ENCODE assay signal across 8 mouse cellular contexts in the genomic region with DNA sequence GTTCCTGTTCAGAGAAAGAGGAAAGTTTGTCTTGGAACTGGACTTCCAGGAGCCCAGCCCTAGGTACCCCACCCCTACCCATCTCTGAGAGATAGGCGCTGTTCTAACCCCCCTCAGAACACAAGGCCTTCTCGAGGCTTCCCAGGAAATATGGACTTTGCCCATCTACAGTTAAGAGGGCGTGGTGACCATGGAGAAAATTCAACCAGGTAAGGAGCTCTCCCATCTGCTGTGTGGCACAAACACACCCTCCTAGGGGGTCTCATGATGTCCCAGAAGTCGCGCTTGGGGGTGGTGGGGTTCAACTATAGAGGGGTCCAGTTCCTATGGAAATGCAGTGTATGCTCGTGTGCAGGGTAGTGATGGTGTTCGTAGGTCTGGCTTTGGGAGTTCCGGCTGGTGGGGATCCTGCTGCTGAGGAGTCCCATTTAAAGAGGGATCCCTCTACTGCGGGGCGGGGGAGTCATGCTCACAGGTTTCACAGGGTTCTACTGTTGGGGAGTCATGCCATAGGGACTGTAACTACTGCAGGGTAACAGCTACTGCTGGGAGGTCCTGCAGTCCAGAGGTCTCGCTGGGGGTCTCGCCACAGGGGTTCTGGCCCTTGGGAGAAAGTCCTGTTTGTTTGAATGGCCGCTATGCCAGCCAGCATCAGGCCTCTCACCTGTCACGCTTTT. TPM values are rescaled to one million over a fixed set of nuclear protein-coding genes. Genes with fewer than 3 reads are reported as not detected.
DNase-seq lines count a peak whose midpoint lies in the region; ATAC-seq and TF ChIP-seq lines count a peak whose summit lies in the region.

No protein-coding gene starts in this region.

- peaks cover 11% of the 10 kb centered on the region for H3K27me3 ChIP-seq in erythroblast, embryonic 14.5 days (ENCODE audit: control insufficient read depth)
- no peaks in the 10 kb centered on the region for H3K27me3 ChIP-seq in G1E (ENCODE audit: insufficient read depth, low read length)
- peaks cover 15% of the 10 kb centered on the region; the same call in 1 of the 2 replicates for H3K27me3 ChIP-seq in hindbrain, postnatal 0 days (ENCODE audit: insufficient read depth, low read length)
- peaks cover 16% of the 10 kb centered on the region for H3K27me3 ChIP-seq in liver, postnatal 0 days (ENCODE audit: insufficient read depth, low read length)

- DNase-seq in G1E (ENCODE audit: low spot score) = no peak
- DNase-seq in hindbrain, postnatal 0 days (ENCODE audit: low spot score) = no peak
- DNase-seq in liver, postnatal 0 days = no peak
- DNase-seq in T-cell, adult 2 months (ENCODE audit: low spot score) = no peak
- no peak for DNase-seq in right cerebral cortex, postnatal 14 days
- DNase-seq in cerebellum, adult 11-12 months = no peak

- 27% methylated on average over 14 of the region's 14 CpGs for WGBS in hindbrain, postnatal 0 days
- 28% methylated on average over 14 of the region's 14 CpGs for WGBS in liver, postnatal 0 days (ENCODE audit: insufficient replicate concordance)

- no peak for TF ChIP-seq EP300 in liver, postnatal 0 days (IDR thresholded peaks at IDR 0.05; ENCODE audit: low read depth)

- peaks cover 64% of the 10 kb centered on the region for H3K4me1 ChIP-seq in erythroblast, embryonic 14.5 days (ENCODE audit: control insufficient read depth)
- peaks cover 83% of the 10 kb centered on the region for H3K4me1 ChIP-seq in G1E (ENCODE audit: insufficient read depth, low read depth, low read length)
- peaks cover 10% of the 10 kb centered on the region; the same call in 1 of the 2 replicates for H3K4me1 ChIP-seq in hindbrain, postnatal 0 days (ENCODE audit: insufficient read depth, low read length)
- H3K4me1 ChIP-seq in liver, postnatal 0 days (ENCODE audit: insufficient read depth) = peaks cover 34% of the 10 kb centered on the region

- H3K27ac ChIP-seq in hindbrain, postnatal 0 days = no peak overlapping the region
- no peak overlapping the region for H3K27ac ChIP-seq in liver, postnatal 0 days (ENCODE audit: low read depth)

- H3K9me3 ChIP-seq in erythroblast, embryonic 14.5 days (ENCODE audit: control insufficient read depth, low read length) = peaks cover 5% of the 10 kb centered on the region
- H3K9me3 ChIP-seq in G1E (replicated peaks) = 0 out of 2 replicates have a peak, but pooled peaks cover 4% of the 10 kb centered on the region
- no peaks in the 10 kb centered on the region for H3K9me3 ChIP-seq in hindbrain, postnatal 0 days (ENCODE audit: low read length)
- H3K9me3 ChIP-seq in liver, postnatal 0 days (ENCODE audit: low read length) = no peaks in the 10 kb centered on the region

- H3K36me3 ChIP-seq in erythroblast, embryonic 14.5 days (ENCODE audit: control insufficient read depth) = peaks cover 32% of the 10 kb centered on the region
- H3K36me3 ChIP-seq in G1E (replicated peaks) = peaks cover 38% of the 10 kb centered on the region
- no peaks in the 10 kb centered on the region for H3K36me3 ChIP-seq in hindbrain, postnatal 0 days (ENCODE audit: insufficient read depth, low read length)
- H3K36me3 ChIP-seq in liver, postnatal 0 days (replicated peaks; ENCODE audit: insufficient read depth, low read length) = no peaks in the 10 kb centered on the region

- H3K9ac ChIP-seq in hindbrain, postnatal 0 days (replicated peaks; ENCODE audit: low read length) = no peak overlapping the region; the same call in 1 of the 2 replicates
- peak overlapping the region; percentile 64 for H3K9ac ChIP-seq in liver, postnatal 0 days (replicated peaks)

- H3K4me2 ChIP-seq in hindbrain, postnatal 0 days (ENCODE audit: low read depth, low read length) = peak overlapping the region; percentile 79
- peak overlapping the region; percentile 99 for H3K4me2 ChIP-seq in liver, postnatal 0 days (ENCODE audit: low read depth, low read length)

- peak overlapping the region; percentile 90 for H3K4me3 ChIP-seq in erythroblast, embryonic 14.5 days (replicated peaks)
- H3K4me3 ChIP-seq in G1E (ENCODE audit: low read depth, low read length) = peak overlapping the region; percentile 85
- peak overlapping the region; percentile 70 for H3K4me3 ChIP-seq in hindbrain, postnatal 0 days (ENCODE audit: low read length)
- H3K4me3 ChIP-seq in liver, postnatal 0 days (ENCODE audit: low read depth, low read length) = peak overlapping the region; percentile 90

- no peak for ATAC-seq in erythroblast, adult 5-6 weeks (replicated peaks; ENCODE audit: low FRiP score, poor library complexity, severe bottlenecking)
- no peak for ATAC-seq in G1E (ENCODE audit: extremely low read depth, insufficient number of reproducible peaks, low FRiP score, poor library complexity, severe bottlenecking)
- no peak for ATAC-seq in hindbrain, postnatal 0 days
- no peak for ATAC-seq in liver, postnatal 0 days

- no peak for TF ChIP-seq CTCF in G1E (IDR thresholded peaks at IDR 0.05; ENCODE audit: low read depth, low read length)
- no peak for TF ChIP-seq CTCF in hindbrain, postnatal 0 days (IDR thresholded peaks at IDR 0.05; ENCODE audit: low read depth)
- TF ChIP-seq CTCF in liver, postnatal 0 days (IDR thresholded peaks at IDR 0.05; ENCODE audit: low read depth) = no peak

RNA-seq across cellular contexts. Expression of a gene that starts 0.9 kb away (rescaled TPM):
- polyA plus RNA-seq in erythroblast, embryonic 14.5 days (2012) = 1.5 and 2.9 TPM in 2 replicates
- 5.0 and 6.3 TPM in 2 replicates for total RNA-seq in erythroblast, adult 5-6 weeks (2015; ENCODE audit: low replicate concordance)
- total RNA-seq in erythroblast, adult 5-6 weeks (2017; ENCODE audit: low replicate concordance) = 1.6 and 4.3 TPM in 2 replicates
- total RNA-seq in G1E (2014; fragmentation: Nextera tagmentation) (11.5 and 17.4 TPM in 2 replicates), G1E (2017) (5.7 and 7.4 TPM in 2 replicates)
- 10.7 and 12.0 TPM in 2 replicates for polyA plus RNA-seq in G1E (2012)
- total RNA-seq in hindbrain, postnatal 0 days (2014; rRNA removed) = 12.8 and 14.8 TPM in 2 replicates
- 17.1 and 18.1 TPM in 2 replicates for polyA plus RNA-seq in hindbrain, postnatal 0 days (2015; fragmentation: Nextera tagmentation; extraction: Ambion mirVana)
- polyA plus RNA-seq in liver, postnatal 0 days (2015; fragmentation: Nextera tagmentation; extraction: Ambion mirVana) = 10.6 and 12.1 TPM in 2 replicates

RNA-seq across cellular contexts. Expression of a gene that starts 40.6 kb away (rescaled TPM):
- polyA plus RNA-seq in erythroblast, embryonic 14.5 days (2012) = 11.0 and 19.7 TPM in 2 replicates
- 101 and 131 TPM in 2 replicates for total RNA-seq in erythroblast, adult 5-6 weeks (2015; ENCODE audit: low replicate concordance)
- total RNA-seq in erythroblast, adult 5-6 weeks (2017; ENCODE audit: low replicate concordance) = 103 and 130 TPM in 2 replicates
- total RNA-seq in G1E (2014; fragmentation: Nextera tagmentation) (206 and 208 TPM in 2 replicates), G1E (2017) (458 and 554 TPM in 2 replicates)
- polyA plus RNA-seq in G1E (2012) = 150 and 233 TPM in 2 replicates
- 317 and 341 TPM in 2 replicates for total RNA-seq in hindbrain, postnatal 0 days (2014; rRNA removed)
- polyA plus RNA-seq in hindbrain, postnatal 0 days (2015; fragmentation: Nextera tagmentation; extraction: Ambion mirVana) = 400 and 402 TPM in 2 replicates
- polyA plus RNA-seq in liver, postnatal 0 days (2015; fragmentation: Nextera tagmentation; extraction: Ambion mirVana) = 199 and 206 TPM in 2 replicates

RNA-seq across cellular contexts. Expression of a gene that starts 54.4 kb away (rescaled TPM):
- polyA plus RNA-seq in erythroblast, embryonic 14.5 days (2012) = not detected in 2 replicates
- total RNA-seq in erythroblast, adult 5-6 weeks (2015; ENCODE audit: low replicate concordance) = not detected in 2 replicates
- total RNA-seq in erythroblast, adult 5-6 weeks (2017; ENCODE audit: low replicate concordance) = 0.43 TPM in 1 of 2 replicates, not detected in the other
- total RNA-seq in G1E (2014; fragmentation: Nextera tagmentation) (not detected in 2 replicates), G1E (2017) (0.06 and 0.22 TPM in 2 replicates)
- polyA plus RNA-seq in G1E (2012) = not detected in 2 replicates
- total RNA-seq in hindbrain, postnatal 0 days (2014; rRNA removed) = 2.3 TPM in 1 of 2 replicates, not detected in the other
- polyA plus RNA-seq in hindbrain, postnatal 0 days (2015; fragmentation: Nextera tagmentation; extraction: Ambion mirVana) = 0.14 and 0.50 TPM in 2 replicates
- polyA plus RNA-seq in liver, postnatal 0 days (2015; fragmentation: Nextera tagmentation; extraction: Ambion mirVana) = 0.45 TPM in 1 of 2 replicates, not detected in the other
